Mouse (Mus musculus): ENCODE results near the gene Gm2035. TPM values are rescaled to one million over a fixed set of nuclear protein-coding genes. Genes with fewer than 3 reads are reported as not detected.
"Not testable (repeated sequence)": the region's sequence is repeated elsewhere in the genome, so short reads cannot be mapped to it uniquely, and the experiment has no call there.

Gene Gm2035
- not detected in 2 replicates for polyA plus RNA-seq (2015; fragmentation: Nextera tagmentation; extraction: Ambion mirVana)

DNA sequence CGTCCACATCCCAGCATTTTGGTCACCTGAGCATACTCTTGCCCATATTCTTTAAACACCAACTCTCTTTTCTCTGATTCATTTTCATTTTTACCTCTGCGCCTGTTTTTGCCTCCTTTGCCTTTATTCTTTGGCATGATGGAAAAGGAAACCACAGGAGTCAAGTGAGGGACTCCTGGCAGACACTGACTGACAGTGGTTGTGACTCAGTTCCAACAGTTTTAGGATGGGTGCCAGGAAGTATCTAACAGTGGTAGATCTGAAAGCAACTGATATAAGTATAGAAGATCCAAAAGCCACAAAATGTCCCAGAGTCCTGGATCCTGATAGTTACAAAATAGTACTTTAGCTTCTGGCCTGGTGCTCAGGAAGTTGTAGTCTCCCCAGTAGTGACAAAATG is at the start of gene Gm2035:
TSS of gene Gm2035 (minus strand) at position 137 of the 400 bp plus-strand sequence.
- not testable (repeated sequence) for H3K9ac ChIP-seq (ENCODE audit: low read length); H3K4me3 ChIP-seq (ENCODE audit: low read length); H3K27me3 ChIP-seq (ENCODE audit: control insufficient read depth, insufficient read depth, low read depth, low read length); H3K36me3 ChIP-seq (ENCODE audit: control insufficient read depth, insufficient read depth, low read length); H3K4me2 ChIP-seq (ENCODE audit: low read depth, low read length); H3K9me3 ChIP-seq (ENCODE audit: control insufficient read depth, low read length); H3K4me1 ChIP-seq (replicated peaks; ENCODE audit: control insufficient read depth, insufficient read depth, low read length); H3K27ac ChIP-seq (ENCODE audit: low read length); ATAC-seq (ENCODE audit: low read depth)
- 85% methylated on average over 2 of the region's 2 CpGs for WGBS

DNA sequence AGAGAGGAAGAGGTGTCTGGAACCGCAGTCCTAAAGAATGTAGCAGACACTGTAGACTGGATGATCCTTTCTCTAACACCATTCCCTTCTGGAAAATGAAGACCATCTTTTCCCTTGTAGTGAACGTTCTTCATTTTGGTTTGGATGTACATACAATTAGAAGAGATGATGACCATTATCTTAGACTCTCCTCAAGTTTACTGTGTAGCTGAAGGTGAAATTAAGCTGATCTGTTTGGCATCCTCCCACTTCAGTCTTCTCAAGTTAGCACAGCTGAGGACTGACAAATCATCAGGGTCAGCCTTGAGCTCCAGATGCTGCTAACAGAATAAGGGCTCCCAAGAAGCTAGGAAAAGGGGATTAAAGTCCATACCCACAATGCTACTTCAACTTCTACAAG is 34.1 kb upstream of the Gm2035 start, which contains the start of gene Gm2042:
TSS of gene Gm2042 (plus strand) at position 301 of the 400 bp plus-strand sequence.
- not testable (repeated sequence) for H3K4me3 ChIP-seq (ENCODE audit: low read length); H3K9ac ChIP-seq (ENCODE audit: low read length); H3K27me3 ChIP-seq (ENCODE audit: control insufficient read depth, insufficient read depth, low read depth, low read length); H3K9me3 ChIP-seq (ENCODE audit: control insufficient read depth, low read length); ATAC-seq (ENCODE audit: low read depth); H3K4me2 ChIP-seq (ENCODE audit: low read depth, low read length); H3K4me1 ChIP-seq (replicated peaks; ENCODE audit: control insufficient read depth, insufficient read depth, low read length); H3K36me3 ChIP-seq (ENCODE audit: control insufficient read depth, insufficient read depth, low read length); H3K27ac ChIP-seq (ENCODE audit: low read length)
- 73% methylated on average over 2 of the region's 2 CpGs for WGBS

DNA sequence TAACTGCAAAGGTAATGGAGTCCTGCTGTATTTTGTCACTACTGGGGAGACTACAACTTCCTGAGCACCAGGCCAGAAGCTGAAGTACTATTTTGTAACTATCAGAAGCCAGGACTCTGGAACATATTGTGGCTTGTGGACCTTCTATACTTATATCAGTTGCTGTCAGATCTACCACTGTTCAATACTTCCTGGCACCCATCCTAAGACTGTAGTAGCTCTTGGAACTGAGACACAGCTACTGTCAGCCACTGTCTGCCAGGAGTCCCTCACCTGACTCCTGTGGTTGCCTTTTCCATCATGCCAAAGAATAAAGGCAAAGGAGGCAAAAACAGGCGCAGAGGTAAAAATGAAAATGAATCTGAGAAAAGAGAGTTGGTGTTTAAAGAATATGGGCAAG is 24.6 kb downstream of the Gm2035 start, which contains the start of gene Gm2022:
TSS of gene Gm2022 (plus strand) at position 301 of the 400 bp plus-strand sequence.
- H3K4me2 ChIP-seq (ENCODE audit: low read depth, low read length); H3K9ac ChIP-seq (ENCODE audit: low read length); H3K27me3 ChIP-seq (ENCODE audit: control insufficient read depth, insufficient read depth, low read depth, low read length); H3K9me3 ChIP-seq (ENCODE audit: control insufficient read depth, low read length); H3K27ac ChIP-seq (ENCODE audit: low read length); ATAC-seq (ENCODE audit: low read depth); H3K4me3 ChIP-seq (ENCODE audit: low read length); H3K4me1 ChIP-seq (replicated peaks; ENCODE audit: control insufficient read depth, insufficient read depth, low read length); H3K36me3 ChIP-seq (ENCODE audit: control insufficient read depth, insufficient read depth, low read length): not testable (repeated sequence)
- WGBS: 88% methylated on average over 1 of the region's 1 CpGs

DNA sequence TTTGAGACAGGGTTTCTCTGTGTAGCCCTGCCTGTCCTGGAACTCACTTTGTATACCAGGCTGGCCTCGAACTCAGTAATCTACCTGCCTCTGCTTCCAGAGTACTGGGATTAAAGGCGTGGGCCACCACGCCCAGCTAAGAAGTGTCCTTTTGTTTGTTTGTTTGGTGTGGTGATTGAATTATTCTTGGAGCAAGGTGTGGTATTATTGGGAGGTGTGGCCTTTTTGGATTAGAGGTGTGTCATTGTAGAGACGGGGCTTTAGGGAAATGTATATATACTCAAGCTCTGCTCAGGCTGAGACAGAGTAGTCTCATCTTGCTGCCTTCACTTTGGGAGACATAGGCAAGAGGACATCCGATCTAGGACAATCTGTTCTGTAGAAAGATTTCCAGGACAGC is 45.9 kb downstream of the Gm2035 start, which contains the start of gene Gm2016:
TSS of gene Gm2016 (plus strand) at position 301 of the 400 bp plus-strand sequence.
- H3K4me3 ChIP-seq (ENCODE audit: low read length); H3K27ac ChIP-seq (ENCODE audit: low read length); H3K27me3 ChIP-seq (ENCODE audit: control insufficient read depth, insufficient read depth, low read depth, low read length); H3K4me1 ChIP-seq (replicated peaks; ENCODE audit: control insufficient read depth, insufficient read depth, low read length); H3K9ac ChIP-seq (ENCODE audit: low read length); ATAC-seq (ENCODE audit: low read depth); H3K4me2 ChIP-seq (ENCODE audit: low read depth, low read length); H3K9me3 ChIP-seq (ENCODE audit: control insufficient read depth, low read length); H3K36me3 ChIP-seq (ENCODE audit: control insufficient read depth, insufficient read depth, low read length): not testable (repeated sequence)
- 77% methylated on average over 5 of the region's 5 CpGs for WGBS

Other genes with a start within 250 kb of the Gm2035 start
- not detected in 2 replicates for gene Gm21319, start 144.1 kb downstream of the Gm2035 start, polyA plus RNA-seq (2015; fragmentation: Nextera tagmentation; extraction: Ambion mirVana)
- gene Gm21936, start 124.3 kb downstream of the Gm2035 start, polyA plus RNA-seq (2015; fragmentation: Nextera tagmentation; extraction: Ambion mirVana): not detected in 2 replicates
- gene BB287469, start 103.3 kb downstream of the Gm2035 start, polyA plus RNA-seq (2015; fragmentation: Nextera tagmentation; extraction: Ambion mirVana): not detected in 2 replicates
- not detected in 2 replicates for gene Gm2001, start 77.5 kb downstream of the Gm2035 start, polyA plus RNA-seq (2015; fragmentation: Nextera tagmentation; extraction: Ambion mirVana)
- gene Gm2016, start 45.8 kb downstream of the Gm2035 start, polyA plus RNA-seq (2015; fragmentation: Nextera tagmentation; extraction: Ambion mirVana): not detected in 2 replicates
- not detected in 2 replicates for gene Gm2022, start 24.5 kb downstream of the Gm2035 start, polyA plus RNA-seq (2015; fragmentation: Nextera tagmentation; extraction: Ambion mirVana)
- gene Gm2042, start 34.2 kb upstream of the Gm2035 start, polyA plus RNA-seq (2015; fragmentation: Nextera tagmentation; extraction: Ambion mirVana): not detected in 2 replicates
- not detected in 2 replicates for gene Gm2075, start 92.0 kb upstream of the Gm2035 start, polyA plus RNA-seq (2015; fragmentation: Nextera tagmentation; extraction: Ambion mirVana)
- gene Gm6803, start 98.9 kb upstream of the Gm2035 start, polyA plus RNA-seq (2015; fragmentation: Nextera tagmentation; extraction: Ambion mirVana): not detected in 2 replicates
- not detected in 2 replicates for gene Gm2056, start 107.1 kb upstream of the Gm2035 start, polyA plus RNA-seq (2015; fragmentation: Nextera tagmentation; extraction: Ambion mirVana)
- gene Gm16368, start 163.8 kb upstream of the Gm2035 start, polyA plus RNA-seq (2015; fragmentation: Nextera tagmentation; extraction: Ambion mirVana): not detected in 2 replicates

All from lung, embryonic 16.5 days (tissue).